Mouse (Mus musculus) midbrain, postnatal 0 days (tissue): ENCODE measurements around the gene Iqcd. TPM values are rescaled to one million over a fixed set of nuclear protein-coding genes. Genes with fewer than 3 reads are reported as not detected.

Experiments
- ATAC-seq: fragments of 200-750 bp; cut with Nextera tagmentation; 2 replicates; pipeline ENCODE4 v1.8.0; 2017; ENCODE audit warnings: moderate number of reproducible peaks, mild to moderate bottlenecking, moderate TSS enrichment, moderate library complexity; ENCODE audit not compliant: low FRiP score
- DNase-seq: peaks from one replicate; pipeline ENCODE4 v3.0.0-alpha.2; 2015; ENCODE audit warnings: low spot score
- H3K27ac ChIP-seq: fragments of 300-500 bp; sonication (generic); 2 replicates; pipeline ENCODE4 v1.5.1; 2014; ENCODE audit warnings: low read depth, mild to moderate bottlenecking, low read length, mixed read lengths
- H3K27me3 ChIP-seq: fragments of 300-500 bp; sonication (generic); 2 replicates; pipeline ENCODE4 v1.6.1; 2014; ENCODE audit warnings: low read length, control low read depth, mixed read lengths; ENCODE audit not compliant: insufficient read depth
- H3K36me3 ChIP-seq: fragments of 300-500 bp; sonication (generic); 2 replicates; pipeline ENCODE4 v1.6.1; 2014; ENCODE audit warnings: low read length, control low read depth, mixed read lengths; ENCODE audit not compliant: insufficient read depth
- H3K4me1 ChIP-seq: fragments of 300-500 bp; sonication (generic); 2 replicates; pipeline ENCODE4 v1.6.1; 2014; ENCODE audit warnings: mild to moderate bottlenecking, control low read depth, antibody characterized with exemption, low read length, mixed read lengths; ENCODE audit not compliant: insufficient read depth
- H3K4me2 ChIP-seq: fragments of 300-500 bp; sonication (generic); 2 replicates; pipeline ENCODE4 v1.6.1; 2014; ENCODE audit warnings: low read depth, mild to moderate bottlenecking, low read length, mixed read lengths; ENCODE audit not compliant: poor library complexity, severe bottlenecking
- H3K4me3 ChIP-seq: fragments of 300-500 bp; sonication (generic); 2 replicates; pipeline ENCODE4 v1.5.1; 2014; ENCODE audit warnings: low read depth, mild to moderate bottlenecking, low read length, moderate library complexity
- H3K9ac ChIP-seq: fragments of 300-500 bp; sonication (generic); replicated peaks from 2 replicates; pipeline ENCODE4 v1.6.1; 2014; ENCODE audit warnings: mild to moderate bottlenecking, low read length, moderate library complexity, mixed read lengths; ENCODE audit not compliant: poor library complexity, severe bottlenecking
- H3K9me3 ChIP-seq: fragments of 300-500 bp; sonication (generic); 2 replicates; pipeline ENCODE4 v1.6.1; 2016; ENCODE audit warnings: low read length, control low read depth
- CTCF ChIP-seq: IDR thresholded peaks from 2 replicates; pipeline ENCODE4 v1.5.1; 2016; ENCODE audit warnings: antibody characterized with exemption, mild to moderate bottlenecking
- WGBS: fragments of 180-500 bp; shearing (Covaris S2); extraction: QIAGEN DNeasy Blood & Tissue Kit; methylation state at CpG from one replicate; pipeline ENCODE4 v1.1.7; 2014; 5-methylcytosine and 5-hydroxymethylcytosine counted together
- polyA plus RNA-seq: library from polyadenylated mRNA; unstranded; fragments of >200 nt; fragmentation: Nextera tagmentation; extraction: Ambion mirVana; gene quantifications from 2 replicates; pipeline ENCODE4 v1.2.1, GENCODE M21; 2015
- total RNA-seq: library from RNA; depleted of rRNA; stranded (reverse); fragments of >200 nt; gene quantifications from 2 replicates; pipeline ENCODE4 v1.2.3, GENCODE M21; 2014; rRNA removed

The Iqcd gene
- total and polyA plus RNA-seq, 2 experiments from 2014 or later: 1.3 to 1.5 TPM

- Histone ChIP-seq H3K9ac (0 out of 2 replicates have a peak overlapping the region, but pooled peaks have one; percentile 39), H3K36me3 (no peaks in the 10 kb centered on the region), H3K4me3 (peak overlapping the region; percentile 35; the same call in 1 of the 2 replicates), H3K9me3 (no peaks in the 10 kb centered on the region), H3K4me1 (peaks cover 6% of the 10 kb centered on the region; the same call in 1 of the 2 replicates), H3K27ac (no peak overlapping the region), H3K4me2 (peak overlapping the region; percentile 50; the same call in 1 of the 2 replicates), H3K27me3 (peaks cover 14% of the 10 kb centered on the region; the same call in 1 of the 2 replicates)
- DNase-seq (no peak), ATAC-seq (no peak)
- no peak for TF ChIP-seq CTCF
- WGBS: 27% methylated on average over 13 of the region's 13 CpGs
These were observed 61.1 kb downstream of the Iqcd start for GRCm38 (mm10) chr5:120649938-120650337.

GRCm38 (mm10) chr5:120651230-120651629, 62.4 kb downstream of the Iqcd start:
- no peak for TF ChIP-seq CTCF
- ATAC-seq: no peak

GRCm38 (mm10) chr5:120652915-120653701, 64.3 kb downstream of the Iqcd start:
- Histone ChIP-seq H3K36me3 (no peaks in the 10 kb centered on the region), H3K9ac (no peak overlapping the region), H3K4me1 (peaks cover 6% of the 10 kb centered on the region; the same call in 1 of the 2 replicates), H3K9me3 (no peaks in the 10 kb centered on the region), H3K27ac (no peak overlapping the region), H3K4me2 (no peak overlapping the region), H3K27me3 (peaks cover 14% of the 10 kb centered on the region; the same call in 1 of the 2 replicates), H3K4me3 (no peak overlapping the region)
- no peak for TF ChIP-seq CTCF
- no peak for DNase-seq
- 80% methylated on average over 27 of the region's 28 CpGs for WGBS
- no peak for ATAC-seq

More at GRCm38 (mm10) chr5:120651230-120651629, 62.4 kb downstream of the Iqcd start:
- Histone ChIP-seq H3K4me3 (no peak overlapping the region), H3K36me3 (no peaks in the 10 kb centered on the region), H3K27me3 (peaks cover 14% of the 10 kb centered on the region; the same call in 1 of the 2 replicates), H3K9me3 (no peaks in the 10 kb centered on the region), H3K27ac (no peak overlapping the region), H3K9ac (no peak overlapping the region), H3K4me1 (peaks cover 6% of the 10 kb centered on the region; the same call in 1 of the 2 replicates), H3K4me2 (no peak overlapping the region)
- WGBS: 81% methylated on average over 5 of the region's 5 CpGs
- no peak for DNase-seq

- Histone ChIP-seq H3K27ac (no peak overlapping the region), H3K36me3 (no peaks in the 10 kb centered on the region), H3K4me1 (peaks cover 4% of the 10 kb centered on the region; the same call in 1 of the 2 replicates), H3K4me2 (no peak overlapping the region), H3K4me3 (no peak overlapping the region), H3K9me3 (no peaks in the 10 kb centered on the region), H3K27me3 (peaks cover 13% of the 10 kb centered on the region; the same call in 1 of the 2 replicates), H3K9ac (no peak overlapping the region)
- WGBS: 91% methylated on average over 2 of the region's 2 CpGs
- no peak for TF ChIP-seq CTCF
- no peak for ATAC-seq
- no peak for DNase-seq
These were observed 65.1 kb downstream of the Iqcd start for GRCm38 (mm10) chr5:120653873-120654272.

- no peak overlapping the region for H3K4me2 ChIP-seq
- no peak for ATAC-seq
- DNase-seq: no peak
- no peak overlapping the region for H3K4me3 ChIP-seq
- no peak overlapping the region for H3K9ac ChIP-seq
- H3K4me1 ChIP-seq: peaks cover 3% of the 10 kb centered on the region; the same call in 1 of the 2 replicates
- H3K9me3 ChIP-seq: no peaks in the 10 kb centered on the region
- WGBS: 85% methylated on average over 12 of the region's 12 CpGs
- H3K36me3 ChIP-seq: no peaks in the 10 kb centered on the region
- H3K27me3 ChIP-seq: no peaks in the 10 kb centered on the region
- no peak overlapping the region for H3K27ac ChIP-seq
- peak; percentile 24 for TF ChIP-seq CTCF
These were observed 67.5 kb downstream of the Iqcd start for GRCm38 (mm10) chr5:120656281-120656751.

Other genes with a start within 250 kb of the Iqcd start
- gene Lhx5, start 157.3 kb upstream of the Iqcd start, total RNA-seq: 27.0 and 30.3 TPM in 2 replicates
- 13.9 and 14.7 TPM in 2 replicates for gene Lhx5, start 157.3 kb upstream of the Iqcd start, polyA plus RNA-seq
- gene Sdsl, start 116.2 kb upstream of the Iqcd start, total RNA-seq: 3.4 and 4.4 TPM in 2 replicates
- 5.8 and 6.0 TPM in 2 replicates for gene Sdsl, start 116.2 kb upstream of the Iqcd start, polyA plus RNA-seq
- not detected in 2 replicates for gene Sds, start 112.5 kb upstream of the Iqcd start, total RNA-seq
- gene Sds, start 112.5 kb upstream of the Iqcd start, polyA plus RNA-seq: 0.17 and 0.23 TPM in 2 replicates
- 26.7 and 27.9 TPM in 2 replicates for gene Plbd2, start 85.4 kb upstream of the Iqcd start, total RNA-seq
- gene Plbd2, start 85.4 kb upstream of the Iqcd start, polyA plus RNA-seq: 49.9 and 52.9 TPM in 2 replicates
- 1.9 and 2.1 TPM in 2 replicates for gene Slc8b1, start 77.8 kb upstream of the Iqcd start, total RNA-seq
- gene Slc8b1, start 77.8 kb upstream of the Iqcd start, polyA plus RNA-seq: 2.5 and 2.7 TPM in 2 replicates
- gene Tpcn1, start 343 bp upstream of the Iqcd start, total RNA-seq: 11.6 and 25.3 TPM in 2 replicates
- 9.3 and 9.4 TPM in 2 replicates for gene Tpcn1, start 343 bp upstream of the Iqcd start, polyA plus RNA-seq
- gene Rita1, start 23.6 kb downstream of the Iqcd start, total RNA-seq: 32.3 and 43.6 TPM in 2 replicates
- gene Rita1, start 23.6 kb downstream of the Iqcd start, polyA plus RNA-seq: 31.4 and 33.9 TPM in 2 replicates
- gene Ddx54, start 23.7 kb downstream of the Iqcd start, total RNA-seq: 36.2 and 37.8 TPM in 2 replicates
- 31.7 and 32.6 TPM in 2 replicates for gene Ddx54, start 23.7 kb downstream of the Iqcd start, polyA plus RNA-seq
- 0.38 and 0.60 TPM in 2 replicates for gene Cfap73, start 45.2 kb downstream of the Iqcd start, total RNA-seq
- gene Cfap73, start 45.2 kb downstream of the Iqcd start, polyA plus RNA-seq: 0.62 and 0.74 TPM in 2 replicates
- 18.1 and 24.7 TPM in 2 replicates for gene Rasal1, start 59.8 kb downstream of the Iqcd start, total RNA-seq
- gene Rasal1, start 59.8 kb downstream of the Iqcd start, polyA plus RNA-seq: 8.2 and 9.9 TPM in 2 replicates
- 240 and 242 TPM in 2 replicates for gene Dtx1, start 122.9 kb downstream of the Iqcd start, total RNA-seq
- gene Dtx1, start 122.9 kb downstream of the Iqcd start, polyA plus RNA-seq: 63.0 and 67.9 TPM in 2 replicates
- 0.27 and 1.4 TPM in 2 replicates for gene Oas2, start 160.8 kb downstream of the Iqcd start, total RNA-seq
- 0.31 and 0.37 TPM in 2 replicates for gene Oas2, start 160.8 kb downstream of the Iqcd start, polyA plus RNA-seq
- gene Oas3, start 188.6 kb downstream of the Iqcd start, total RNA-seq: 0.80 and 1.3 TPM in 2 replicates
- gene Oas3, start 188.6 kb downstream of the Iqcd start, polyA plus RNA-seq: 0.54 and 0.57 TPM in 2 replicates
- gene Oas1e, start 206.5 kb downstream of the Iqcd start, total RNA-seq: 0.28 and 1.0 TPM in 2 replicates
- 0.49 and 0.68 TPM in 2 replicates for gene Oas1e, start 206.5 kb downstream of the Iqcd start, polyA plus RNA-seq
- 0.71 and 0.99 TPM in 2 replicates for gene Oas1c, start 223.5 kb downstream of the Iqcd start, total RNA-seq
- 0.59 and 0.62 TPM in 2 replicates for gene Oas1c, start 223.5 kb downstream of the Iqcd start, polyA plus RNA-seq